Mouse (Mus musculus) bone marrow, adult 2 months (tissue): ENCODE data around the gene Lypd8. TPM values are rescaled to one million over a fixed set of nuclear protein-coding genes. Genes with fewer than 3 reads are reported as not detected.
"Not testable (repeated sequence)": the region's sequence is repeated elsewhere in the genome, so short reads cannot be mapped to it uniquely, and the experiment has no call there.

Experiments used
- H3K27ac ChIP-seq: fragments of 200-500 bp; 2 replicates; pipeline ENCODE4 v1.5.1; 2012; ENCODE audit warnings: low read depth, mild to moderate bottlenecking, control low read depth, inconsistent platforms, low read length; ENCODE audit not compliant: control insufficient read depth, poor library complexity, insufficient read depth
- H3K4me1 ChIP-seq: fragments of 200-500 bp; 2 replicates; pipeline ENCODE4 v1.6.1; 2011; ENCODE audit warnings: low read length; ENCODE audit not compliant: control insufficient read depth, insufficient read depth
- H3K4me3 ChIP-seq: fragments of 200-500 bp; replicated peaks from 2 replicates; pipeline ENCODE3; 2011; ENCODE audit warnings: mild to moderate bottlenecking, low read depth, low read length, control low read depth; ENCODE audit not compliant: control insufficient read depth
- CTCF ChIP-seq: fragments of 200-500 bp; IDR thresholded peaks from 2 replicates; pipeline ENCODE4 v1.5.1; 2011; ENCODE audit warnings: low read length, control low read depth; ENCODE audit not compliant: control insufficient read depth, insufficient read depth
- POLR2A ChIP-seq: fragments of 200-500 bp; IDR thresholded peaks from 2 replicates; pipeline ENCODE4 v1.6.1; 2011; ENCODE audit warnings: low read depth, mild to moderate bottlenecking, control low read depth, low read length, borderline replicate concordance; ENCODE audit not compliant: control insufficient read depth
- WGBS: fragments of 180-500 bp; shearing (Covaris S2); methylation state at CpG from one replicate; pipeline ENCODE4 v1.1.7; 2018; 5-methylcytosine and 5-hydroxymethylcytosine counted together
- polyA plus RNA-seq: library from polyadenylated mRNA; stranded (reverse); fragments of >200 nt; gene quantifications from 2 replicates; pipeline ENCODE4 v1.2.4, GENCODE M21; 2011; ENCODE audit warnings: low replicate concordance; ENCODE audit not compliant: missing spikeins, insufficient read depth, insufficient read length

The Lypd8 gene
- polyA plus RNA-seq, 1 experiment = not detected

- Histone ChIP-seq H3K4me1 (no peaks in the 10 kb centered on the region; the same call in none of the 2 replicates), H3K27ac (no peak overlapping the region), H3K4me3 (no peak overlapping the region)
- WGBS = 69% methylated on average over 5 of the region's 5 CpGs
- TF ChIP-seq CTCF = no peak
- TF ChIP-seq POLR2A = no peak
Observed at GRCm38 (mm10) chr11:58351179-58351578, 27.7 kb upstream of the Lypd8 start.

- Histone ChIP-seq H3K4me3 (no peak overlapping the region), H3K27ac (peak overlapping the region; percentile 47), H3K4me1 (no peaks in the 10 kb centered on the region; the same call in none of the 2 replicates)
- WGBS = 42% methylated on average over 7 of the region's 7 CpGs
- peak; percentile 46; the same call in 1 of the 2 replicates for TF ChIP-seq CTCF
- TF ChIP-seq POLR2A = no peak
Observed at GRCm38 (mm10) chr11:58352681-58353548, 25.9 kb upstream of the Lypd8 start.

DNA sequence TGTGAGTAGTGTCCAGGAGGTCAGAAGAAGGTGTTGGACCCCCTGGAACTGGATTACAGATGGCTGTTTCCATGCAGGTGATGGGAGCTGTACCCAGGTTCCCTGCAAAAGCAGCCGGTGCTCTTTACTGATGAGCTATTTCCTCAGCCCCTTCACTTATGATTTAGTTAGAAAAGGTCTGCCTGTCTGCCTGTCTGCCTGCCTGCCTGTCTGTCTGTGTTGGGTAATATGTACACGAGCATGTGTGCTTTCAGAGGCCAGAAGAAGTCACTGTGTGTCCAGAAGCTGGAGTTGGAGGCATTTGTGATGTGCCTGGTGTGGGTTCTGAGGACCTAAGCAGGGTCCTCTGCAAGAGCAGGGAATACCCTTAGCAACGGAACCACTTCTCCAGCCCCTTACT, 25.1 kb upstream of the Lypd8 start:
- peak overlapping the region; percentile 68 for H3K27ac ChIP-seq
- no peak overlapping the region for H3K4me3 ChIP-seq
- 65% methylated on average over 3 of the region's 3 CpGs for WGBS
- TF ChIP-seq POLR2A (no peak), CTCF (no peak)
- H3K4me1 ChIP-seq = no peaks in the 10 kb centered on the region; the same call in none of the 2 replicates

- H3K4me1 ChIP-seq = no peaks in the 10 kb centered on the region; the same call in none of the 2 replicates
- WGBS = 70% methylated on average over 10 of the region's 10 CpGs
- H3K27ac ChIP-seq = no peak overlapping the region
- no peak overlapping the region for H3K4me3 ChIP-seq
- no peak for TF ChIP-seq CTCF
- no peak for TF ChIP-seq POLR2A
Observed at GRCm38 (mm10) chr11:58354476-58354875, 24.4 kb upstream of the Lypd8 start.

DNA sequence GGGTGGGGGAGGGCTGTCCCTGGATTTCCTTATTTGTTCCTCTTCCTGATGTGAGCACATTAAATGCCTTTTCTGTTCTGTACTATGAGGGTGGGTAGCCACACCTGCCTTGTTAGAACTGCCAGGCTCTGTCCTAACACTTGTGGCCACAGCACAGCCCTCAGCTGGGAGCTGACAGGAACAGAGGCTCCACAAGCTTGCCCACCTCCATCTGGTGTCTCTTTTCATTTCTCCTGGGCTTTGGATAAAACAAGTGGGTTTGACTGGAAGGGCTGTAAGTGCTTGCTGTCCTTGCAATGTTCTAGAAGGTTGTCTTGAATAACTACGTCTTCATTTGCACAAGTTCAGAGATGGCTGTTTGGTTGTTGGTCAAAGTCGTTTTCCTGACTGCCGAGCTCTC, 23.9 kb upstream of the Lypd8 start:
- no peaks in the 10 kb centered on the region; the same call in none of the 2 replicates for H3K4me1 ChIP-seq
- WGBS = 75% methylated on average over 3 of the region's 3 CpGs
- TF ChIP-seq CTCF = no peak
- no peak for TF ChIP-seq POLR2A
- H3K4me3 ChIP-seq = no peak overlapping the region
- no peak overlapping the region for H3K27ac ChIP-seq

DNA sequence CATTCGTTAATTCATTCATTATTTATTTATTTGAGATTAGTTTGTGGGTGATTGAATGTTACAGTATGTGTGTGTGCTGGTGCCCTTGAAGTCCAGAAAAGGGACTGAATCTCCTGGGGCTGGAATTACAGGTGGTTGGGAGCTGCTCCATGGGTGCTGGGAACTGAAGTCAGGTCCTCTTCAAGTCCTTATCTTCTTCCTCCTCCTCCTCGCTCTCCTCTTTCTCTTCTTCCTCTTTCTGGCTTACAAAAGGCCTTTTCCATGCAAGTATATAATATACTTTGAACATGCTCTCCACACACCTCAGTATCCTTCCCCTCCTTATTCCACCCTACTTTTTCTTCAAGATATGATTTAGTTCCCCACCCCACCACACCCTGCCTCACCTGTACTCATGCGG, 21.8 kb upstream of the Lypd8 start:
- no peak for TF ChIP-seq POLR2A
- no peak for TF ChIP-seq CTCF
- no peaks in the 10 kb centered on the region; the same call in none of the 2 replicates for H3K4me1 ChIP-seq
- H3K27ac ChIP-seq = no peak overlapping the region
- no peak overlapping the region for H3K4me3 ChIP-seq
- WGBS = 78% methylated on average over 3 of the region's 3 CpGs

GRCm38 (mm10) chr11:58357844-58358534, 20.9 kb upstream of the Lypd8 start:
- H3K4me1 ChIP-seq = no peaks in the 10 kb centered on the region; the same call in none of the 2 replicates
- TF ChIP-seq POLR2A (no peak), CTCF (no peak)
- 47% methylated on average over 6 of the region's 6 CpGs for WGBS

GRCm38 (mm10) chr11:58362562-58362961, 16.3 kb upstream of the Lypd8 start:
- H3K4me1 ChIP-seq, H3K4me3 ChIP-seq, H3K27ac ChIP-seq: not testable (repeated sequence)
- WGBS = no CpG with 5 or more reads among the region's 6 CpGs

More at GRCm38 (mm10) chr11:58357844-58358534, 20.9 kb upstream of the Lypd8 start:
- Histone ChIP-seq H3K27ac (no peak overlapping the region), H3K4me3 (no peak overlapping the region)
